ENCODE assay signal across 9 mouse cellular contexts in genomic region chr11:44685129-44685528, GRCm38 (mm10).
DNase-seq lines count a peak whose midpoint lies in the region; ATAC-seq and TF ChIP-seq lines count a peak whose summit lies in the region.
"Had no signal": no experiment of that assay in that cellular context is flagged by ENCODE, and none has a peak within 500 bp of the region (broad histone marks: within the 10 kb centered on the region; RNA-seq: fewer than 3 reads in every experiment).

No protein-coding gene starts in this region.

- H3K9me3 ChIP-seq in lung, embryonic 14.5 days (ENCODE audit: low read depth, low read length) = no peaks in the 10 kb centered on the region
- H3K9me3 ChIP-seq in hindbrain, embryonic 13.5 days = no peaks in the 10 kb centered on the region
- H3K9me3 ChIP-seq in neural tube, embryonic 13.5 days = no peaks in the 10 kb centered on the region

- intact Hi-C loops in heart, postnatal 25 days (cut with DNase I) = no loop called here

- no peaks in the 10 kb centered on the region; the same call in 1 of the 2 replicates for H3K27me3 ChIP-seq in lung, embryonic 14.5 days (ENCODE audit: insufficient read depth, low read length)
- H3K27me3 ChIP-seq in hindbrain, embryonic 13.5 days = no peaks in the 10 kb centered on the region
- no peaks in the 10 kb centered on the region for H3K27me3 ChIP-seq in neural tube, embryonic 13.5 days

- DNase-seq in heart, adult 11 months = peak; percentile 86
- no peak for DNase-seq in heart, postnatal 25 days (ENCODE audit: low spot score)
- DNase-seq in lung, embryonic 14.5 days = no peak
- no peak for DNase-seq in lung, postnatal 14 days
- DNase-seq in thymus, postnatal 14 days = no peak
- DNase-seq in right cerebral cortex, adult 18-20 months = no peak
- DNase-seq: cerebellum, adult 11-12 months had no signal

- no peaks in the 10 kb centered on the region; the same call in none of the 2 replicates for H3K4me1 ChIP-seq in lung, embryonic 14.5 days (ENCODE audit: insufficient read depth)
- H3K4me1 ChIP-seq in hindbrain, embryonic 13.5 days (replicated peaks) = peaks cover 53% of the 10 kb centered on the region
- peaks cover 61% of the 10 kb centered on the region for H3K4me1 ChIP-seq in neural tube, embryonic 13.5 days (replicated peaks)

- ATAC-seq in lung, embryonic 14.5 days (ENCODE audit: insufficient read depth) = peak; percentile 31; the same call in 1 of the 2 replicates
- no peak for ATAC-seq in hindbrain, embryonic 13.5 days (ENCODE audit: low FRiP score)
- ATAC-seq in neural tube, embryonic 13.5 days (ENCODE audit: low read depth) = no peak

- H3K27ac ChIP-seq in lung, embryonic 14.5 days (ENCODE audit: low read depth) = no peak overlapping the region
- H3K27ac ChIP-seq in hindbrain, embryonic 13.5 days = peak overlapping the region; percentile 62; the same call in 1 of the 2 replicates
- H3K27ac ChIP-seq in neural tube, embryonic 13.5 days (replicated peaks) = peak overlapping the region; percentile 69

- no peak for TF ChIP-seq CTCF in lung, embryonic 14.5 days (IDR thresholded peaks at IDR 0.05; ENCODE audit: low read depth)

- 31% methylated on average over 3 of the region's 3 CpGs for WGBS in lung, embryonic 14.5 days
- WGBS in hindbrain, embryonic 13.5 days = 61% methylated on average over 3 of the region's 3 CpGs
- 53% methylated on average over 3 of the region's 3 CpGs for WGBS in neural tube, embryonic 13.5 days

- H3K4me3 ChIP-seq in lung, embryonic 14.5 days (ENCODE audit: low read depth, low read length) = no peak overlapping the region
- H3K4me3 ChIP-seq in hindbrain, embryonic 13.5 days = no peak overlapping the region
- H3K4me3 ChIP-seq in neural tube, embryonic 13.5 days = no peak overlapping the region

- H3K36me3 ChIP-seq in lung, embryonic 14.5 days (ENCODE audit: insufficient read depth) = no peaks in the 10 kb centered on the region
- no peaks in the 10 kb centered on the region for H3K36me3 ChIP-seq in hindbrain, embryonic 13.5 days
- H3K36me3 ChIP-seq in neural tube, embryonic 13.5 days = no peaks in the 10 kb centered on the region

- no peak overlapping the region for H3K9ac ChIP-seq in lung, embryonic 14.5 days
- H3K9ac ChIP-seq in hindbrain, embryonic 13.5 days = no peak overlapping the region
- H3K9ac ChIP-seq in neural tube, embryonic 13.5 days = no peak overlapping the region

- peak overlapping the region; percentile 51; the same call in 1 of the 2 replicates for H3K4me2 ChIP-seq in lung, embryonic 14.5 days
- H3K4me2 ChIP-seq in hindbrain, embryonic 13.5 days = no peak overlapping the region
- 0 out of 2 replicates have a peak overlapping the region, but pooled peaks have one; percentile 6 for H3K4me2 ChIP-seq in neural tube, embryonic 13.5 days
